Mouse (Mus musculus): ENCODE data around the gene Zfp646. TPM values are rescaled to one million over a fixed set of nuclear protein-coding genes. Genes with fewer than 3 reads are reported as not detected.
"Not testable (repeated sequence)": the region's sequence is repeated elsewhere in the genome, so short reads cannot be mapped to it uniquely, and the experiment has no call there.

Zfp646 gene
- 10 to 100 TPM; 27.0 to 33.9 TPM for total RNA-seq (2021)

GRCm38 (mm10) chr7:127876041-127876466 lies at the start of gene Zfp646:
Gene Zfp646, plus strand, starts transcription at chr7:127876221.
- DNase-seq (ENCODE audit: low spot score in 2 of 2) = peak in 1 of 2 experiments; percentile 78
- intact Hi-C loops (cut with DNase I) = loop anchor here (2.0 kb wide), 1 partner anchor 37 kb away; the partner anchor contains the start of gene Kat8

GRCm38 (mm10) chr7:127835550-127835949 lies 40.5 kb upstream of the Zfp646 start:
- intact Hi-C loops (cut with DNase I) = no loop called here
- DNase-seq (ENCODE audit: low spot score in 2 of 2) = no peak

- DNase-seq (ENCODE audit: low spot score in 2 of 2) = no peak
- intact Hi-C loops (cut with DNase I) = no loop called here
These were observed 38.5 kb upstream of the Zfp646 start for GRCm38 (mm10) chr7:127837473-127837872.

GRCm38 (mm10) chr7:127837878-127838277 lies 38.1 kb upstream of the Zfp646 start:
- intact Hi-C loops (cut with DNase I) = not testable (repeated sequence)

GRCm38 (mm10) chr7:127840031-127840430 lies 36.0 kb upstream of the Zfp646 start:
- intact Hi-C loops (cut with DNase I) = not testable (repeated sequence)

More at GRCm38 (mm10) chr7:127837878-127838277, 38.1 kb upstream of the Zfp646 start:
- DNase-seq (ENCODE audit: low spot score in 2 of 2) = not testable (repeated sequence)

GRCm38 (mm10) chr7:127840886-127841285 lies 35.1 kb upstream of the Zfp646 start:
- intact Hi-C loops (cut with DNase I) = loop anchor here (1.0 kb wide), 3 partner anchors 17 to 34 kb away; partner anchors contain the start of genes Stx1b and Stx4a
- DNase-seq (ENCODE audit: low spot score in 2 of 2) = peak; percentile 83 to 84

More at GRCm38 (mm10) chr7:127840031-127840430, 36.0 kb upstream of the Zfp646 start:
- not testable (repeated sequence) for DNase-seq (ENCODE audit: low spot score in 2 of 2)

GRCm38 (mm10) chr7:127841340-127842000 lies 34.6 kb upstream of the Zfp646 start:
- intact Hi-C loops (cut with DNase I) = loop anchor here (1.0 kb wide), 3 partner anchors 17 to 34 kb away; partner anchors contain the start of genes Stx1b and Stx4a
- DNase-seq (ENCODE audit: low spot score in 2 of 2) = peak; percentile 96 to 98

- DNase-seq (ENCODE audit: low spot score in 2 of 2) = peak; percentile 75 to 81
- intact Hi-C loops (cut with DNase I) = no loop called here
These were observed 33.9 kb upstream of the Zfp646 start for GRCm38 (mm10) chr7:127842001-127842718.

GRCm38 (mm10) chr7:127849973-127850875 lies 25.8 kb upstream of the Zfp646 start:
- intact Hi-C loops (cut with DNase I) = no loop called here
- no peak for DNase-seq (ENCODE audit: low spot score in 2 of 2)

- no peak for DNase-seq (ENCODE audit: low spot score in 2 of 2)
These were observed 25.1 kb upstream of the Zfp646 start for GRCm38 (mm10) chr7:127850906-127851305.

GRCm38 (mm10) chr7:127858258-127858657 lies 17.8 kb upstream of the Zfp646 start:
- DNase-seq (ENCODE audit: low spot score in 2 of 2) = no peak
- intact Hi-C loops (cut with DNase I) = no loop called here

More at GRCm38 (mm10) chr7:127850906-127851305, 25.1 kb upstream of the Zfp646 start:
- intact Hi-C loops (cut with DNase I) = no loop called here

GRCm38 (mm10) chr7:127866434-127866833 lies 9.6 kb upstream of the Zfp646 start:
- intact Hi-C loops (cut with DNase I) = no loop called here
- no peak for DNase-seq (ENCODE audit: low spot score in 2 of 2)

- DNase-seq (ENCODE audit: low spot score in 2 of 2) = no peak
- intact Hi-C loops (cut with DNase I) = no loop called here
These were observed 8.4 kb upstream of the Zfp646 start for GRCm38 (mm10) chr7:127867641-127868040.

- peak; percentile 22 to 27 for DNase-seq (ENCODE audit: low spot score in 2 of 2)
- intact Hi-C loops (cut with DNase I) = no loop called here
These were observed 6.7 kb upstream of the Zfp646 start for GRCm38 (mm10) chr7:127869149-127869810.

GRCm38 (mm10) chr7:127870136-127870821 lies 5.7 kb upstream of the Zfp646 start:
- no peak for DNase-seq (ENCODE audit: low spot score in 2 of 2)
- intact Hi-C loops (cut with DNase I) = no loop called here

- intact Hi-C loops (cut with DNase I) = loop anchor here (1.0 kb wide), 1 partner anchor 34 kb away; no protein-coding TSS in a partner anchor
These were observed 1.0 kb upstream of the Zfp646 start for GRCm38 (mm10) chr7:127874812-127875626.

GRCm38 (mm10) chr7:127875627-127876001 lies 407 bp upstream of the Zfp646 start:
- intact Hi-C loops (cut with DNase I) = loop anchor here (1.0 to 2.0 kb wide), 2 partner anchors 34 to 37 kb away; partner anchors contain the start of gene Kat8
- peak; percentile 95 to 97 for DNase-seq (ENCODE audit: low spot score in 2 of 2)

More at GRCm38 (mm10) chr7:127874812-127875626, 1.0 kb upstream of the Zfp646 start:
- DNase-seq (ENCODE audit: low spot score in 2 of 2) = no peak
